Mouse (Mus musculus): ENCODE data around the gene Ap1ar. TPM values are rescaled to one million over a fixed set of nuclear protein-coding genes. Genes with fewer than 3 reads are reported as not detected.

The Ap1ar gene
- total RNA-seq (2021): 10 to 100 TPM; 35.6 to 37.3 TPM
- long read RNA-seq, experiment 1, transcript Ap1ar-201 (10 exons, 2,662 nt): major isoform, 70 of 85 reads
- long read RNA-seq, experiment 1, transcript Ap1ar-210 (9 exons, 2,580 nt): minor isoform, 7 of 85 reads
- long read RNA-seq, experiment 1, partial matches to known transcripts: 1 of 85 reads
- long read RNA-seq, experiment 1, other reads (novel, unspliced or antisense): 6 of 85 reads
- long read RNA-seq, experiment 2, transcript Ap1ar-201 (10 exons, 2,662 nt): major isoform, 12 of 16 reads
- long read RNA-seq, experiment 2, partial matches to known transcripts: 0 of 16 reads
- long read RNA-seq, experiment 2, other reads (novel, unspliced or antisense): 2 of 16 reads

- peak; percentile 97 to 98 for DNase-seq
Observed at GRCm38 (mm10) chr3:127837154-127837865, at the start of gene Ap1ar. Ap1ar (minus strand) TSS chr3:127837523.

DNA sequence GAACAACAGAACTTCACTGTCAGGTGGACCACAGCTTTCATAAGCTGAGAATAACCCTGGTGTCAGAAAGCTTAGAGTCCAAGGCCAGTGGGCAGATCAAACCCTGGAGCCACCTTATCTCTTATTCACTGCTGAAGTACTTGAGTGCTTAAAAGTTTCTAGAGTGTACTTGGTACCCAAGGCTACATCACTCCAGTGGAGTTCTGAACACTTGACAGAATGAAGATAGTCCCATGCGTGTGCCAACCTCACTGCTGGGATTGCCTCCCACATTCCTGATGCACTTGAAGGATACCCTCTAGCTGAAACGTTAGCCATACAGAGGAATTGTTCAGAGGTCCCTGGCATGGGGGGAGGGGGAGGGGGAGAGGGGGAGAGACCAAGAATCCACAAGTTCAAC, 44.4 kb upstream of the Ap1ar start:
- DNase-seq: no peak

DNA sequence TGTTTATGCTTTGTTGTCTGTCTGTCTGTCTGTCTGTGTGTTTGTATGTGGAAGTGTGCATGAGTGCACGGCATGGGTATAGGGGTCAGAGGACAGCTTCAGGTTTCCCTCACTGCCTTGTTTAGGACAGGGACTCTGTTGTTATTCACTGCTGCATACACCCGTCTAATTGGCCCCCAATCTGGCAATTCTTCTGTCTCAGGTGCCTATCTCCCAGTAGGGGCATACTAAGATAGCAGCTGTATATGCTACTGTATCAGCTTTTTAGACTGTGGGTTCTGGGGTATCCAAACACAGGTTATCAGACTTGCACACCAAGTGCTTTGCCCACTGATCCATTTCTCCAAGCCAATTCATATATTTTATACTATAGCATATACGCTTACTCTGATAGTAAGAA, 42.6 kb upstream of the Ap1ar start:
- no peak for DNase-seq

DNA sequence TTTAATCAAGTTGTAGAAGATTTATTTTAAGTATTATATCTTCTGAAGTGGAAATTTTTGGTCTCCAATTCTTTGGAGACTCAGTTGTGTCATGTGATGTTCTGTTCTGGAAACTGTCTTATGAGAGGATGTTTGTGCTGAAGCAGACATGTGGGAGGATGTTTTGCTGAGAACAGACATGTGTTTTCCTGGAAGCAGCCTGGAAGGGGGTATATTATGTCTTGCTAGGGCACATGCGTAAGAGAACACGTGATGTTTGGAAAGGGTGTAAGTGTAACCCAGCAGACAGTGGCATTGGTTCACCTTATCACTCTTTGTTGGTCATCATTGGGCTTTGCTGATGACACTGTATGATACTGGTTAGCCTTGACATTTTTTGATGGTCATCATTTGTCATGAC, 38.2 kb upstream of the Ap1ar start:
- DNase-seq: no peak

DNA sequence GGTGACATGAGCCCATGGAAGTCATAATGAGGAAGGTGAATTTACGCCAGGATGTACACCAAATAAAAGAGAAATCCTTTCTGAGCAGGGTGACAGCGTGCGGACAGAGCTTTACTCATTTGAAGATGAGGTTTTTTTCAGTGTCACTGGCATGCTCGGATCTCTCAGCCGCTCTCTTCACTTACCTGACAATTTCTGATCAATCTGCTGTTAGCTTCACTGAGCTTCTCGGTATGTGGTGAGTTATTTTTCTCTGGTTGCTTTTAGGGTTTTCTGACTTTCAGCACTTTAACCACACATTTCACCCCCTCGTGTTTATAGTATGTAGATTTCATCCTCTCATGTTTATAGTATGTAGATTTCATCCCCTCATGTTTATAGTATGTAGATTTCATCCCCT, 37.7 kb upstream of the Ap1ar start:
- DNase-seq: no peak

DNA sequence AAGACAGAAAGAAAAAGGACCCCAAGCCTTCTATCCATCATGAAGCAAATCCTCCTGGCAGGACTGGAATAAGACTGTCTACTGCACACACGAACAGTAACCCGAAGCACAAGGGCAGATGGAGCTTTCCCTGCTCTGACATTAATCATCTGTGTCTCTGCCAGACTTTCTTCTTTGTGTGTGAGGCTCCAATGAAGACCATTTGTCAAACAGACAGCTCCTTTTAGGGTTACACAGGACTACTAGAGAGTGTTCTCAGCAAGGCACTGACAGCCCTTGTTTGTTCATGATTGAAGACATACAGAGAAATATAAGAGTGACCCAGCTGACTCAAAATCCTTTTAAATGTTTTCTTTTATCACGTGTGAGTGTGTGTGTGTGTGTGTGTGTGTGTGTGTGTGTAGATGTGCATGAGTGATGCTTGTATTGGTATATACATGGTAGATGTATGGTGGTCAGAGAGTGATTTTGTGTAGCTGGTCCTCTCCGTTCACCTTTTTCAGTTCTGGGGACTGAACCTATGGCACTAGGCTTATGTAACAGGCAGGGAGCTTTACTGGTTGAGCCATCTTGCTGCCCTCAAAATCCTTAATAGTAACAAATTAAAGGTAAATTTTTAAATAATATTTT, 37.0 kb upstream of the Ap1ar start:
- no peak for DNase-seq

GRCm38 (mm10) chr3:127871575-127871974, 34.3 kb upstream of the Ap1ar start:
- no peak for DNase-seq

DNA sequence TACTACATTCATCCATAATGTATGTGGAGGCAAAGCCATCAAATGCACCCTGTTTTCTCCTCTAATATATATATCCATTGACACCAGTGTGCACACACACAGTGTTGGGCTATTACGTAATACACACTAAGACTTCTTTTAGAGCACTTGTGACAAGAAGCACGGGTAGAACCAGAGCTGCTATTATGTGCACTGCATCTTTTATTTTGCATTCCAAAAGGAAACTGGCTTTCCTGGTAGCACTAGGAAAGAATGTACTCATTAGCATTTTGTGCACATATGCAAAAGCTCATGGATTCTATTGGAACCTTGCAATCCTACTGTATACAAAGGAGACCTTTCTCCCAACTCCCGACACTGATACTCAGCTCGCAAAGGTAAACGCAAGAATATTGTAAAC, 31.6 kb upstream of the Ap1ar start:
- no peak for DNase-seq

DNA sequence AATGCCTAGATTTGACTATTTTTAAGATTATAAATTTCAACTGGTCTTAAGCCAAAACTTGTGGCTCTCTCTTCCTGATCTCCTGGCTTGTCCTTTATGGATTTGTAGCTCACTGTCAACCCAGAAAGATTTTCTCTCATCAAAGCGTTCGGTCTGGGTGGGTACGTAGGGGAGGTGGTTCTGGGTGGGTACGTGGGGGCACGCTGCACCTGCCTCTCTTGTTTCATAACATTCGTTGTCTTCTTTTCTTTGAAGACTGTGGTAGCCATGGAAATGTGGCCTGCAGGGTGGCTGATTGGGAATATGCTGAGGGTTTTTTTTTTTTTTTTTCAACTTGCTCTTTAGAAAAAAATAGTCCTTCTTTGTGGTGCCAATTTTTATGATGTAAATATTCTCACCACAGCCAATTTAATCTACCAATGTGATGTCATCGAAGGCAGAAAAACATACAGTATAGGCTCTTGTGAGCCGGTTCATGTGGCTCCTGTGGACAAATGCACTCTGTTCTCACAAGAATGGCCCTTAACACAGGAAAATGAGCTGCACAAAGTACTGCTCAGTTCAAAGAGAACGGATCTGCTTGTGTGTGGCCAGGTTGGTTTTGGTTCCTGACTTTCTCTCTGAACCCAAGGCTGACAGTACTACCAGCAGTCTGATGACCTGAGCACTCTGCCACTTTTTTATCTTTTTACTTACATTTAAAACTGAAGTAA, 30.9 kb upstream of the Ap1ar start:
- no peak for DNase-seq

GRCm38 (mm10) chr3:127864242-127864641, 26.9 kb upstream of the Ap1ar start:
- DNase-seq: no peak

DNA sequence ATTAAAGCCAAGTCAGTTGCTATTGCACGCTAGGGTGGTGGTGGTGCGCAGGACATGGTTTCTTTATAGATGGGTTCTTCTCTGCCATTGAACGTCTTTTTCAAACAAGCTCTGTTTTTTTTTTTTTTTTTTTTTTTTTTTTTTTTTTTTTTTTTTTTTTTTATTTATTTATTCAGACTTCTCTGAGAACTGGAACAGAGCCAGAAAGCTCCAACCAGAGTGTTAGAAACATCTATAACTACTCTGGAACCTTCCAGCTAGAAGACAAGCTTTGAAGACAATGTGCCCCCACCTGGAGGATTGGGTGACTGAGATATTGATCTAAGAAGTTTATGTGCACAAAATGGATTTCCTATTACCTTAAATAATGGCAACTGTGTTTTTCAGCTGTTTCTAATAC, 26.2 kb upstream of the Ap1ar start:
- no peak for DNase-seq

DNA sequence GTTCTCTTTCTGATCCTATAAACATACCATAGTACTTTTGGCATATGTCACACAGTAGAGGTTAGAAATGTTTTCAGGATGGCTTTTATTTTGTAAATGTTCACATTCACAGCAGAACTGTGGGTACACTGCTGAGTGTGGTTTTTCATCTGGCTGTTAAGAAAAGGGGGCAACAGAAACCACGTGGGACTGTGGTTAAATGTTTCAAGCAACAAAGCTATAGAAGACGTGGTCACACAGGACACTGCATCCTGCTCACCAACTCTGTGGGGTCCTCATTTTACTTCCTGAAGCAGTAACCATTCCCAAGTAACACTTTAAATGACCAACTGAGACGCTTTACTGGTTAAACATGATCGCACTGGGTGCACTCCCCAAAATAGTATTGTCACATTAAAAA, 25.2 kb upstream of the Ap1ar start:
- no peak for DNase-seq

DNA sequence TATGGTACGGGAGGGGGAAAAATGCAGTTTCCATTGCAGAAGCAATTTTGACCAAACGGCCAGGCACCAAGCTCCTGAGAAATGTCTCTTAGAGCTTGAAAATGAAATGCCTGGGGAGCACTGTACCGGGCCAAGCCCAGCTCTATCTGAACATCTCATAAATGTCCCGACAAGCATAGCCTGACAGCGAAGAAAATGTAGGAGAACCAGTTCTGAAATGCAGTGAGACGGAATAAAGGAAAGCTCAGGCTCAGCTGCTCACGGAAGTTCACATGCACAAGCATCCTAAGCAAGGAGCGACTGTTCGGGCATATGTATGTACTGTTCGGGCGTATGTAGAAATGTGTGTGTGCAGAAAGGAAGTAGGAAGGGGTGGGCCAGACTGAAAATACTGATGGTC, 24.0 kb upstream of the Ap1ar start:
- DNase-seq: no peak

DNA sequence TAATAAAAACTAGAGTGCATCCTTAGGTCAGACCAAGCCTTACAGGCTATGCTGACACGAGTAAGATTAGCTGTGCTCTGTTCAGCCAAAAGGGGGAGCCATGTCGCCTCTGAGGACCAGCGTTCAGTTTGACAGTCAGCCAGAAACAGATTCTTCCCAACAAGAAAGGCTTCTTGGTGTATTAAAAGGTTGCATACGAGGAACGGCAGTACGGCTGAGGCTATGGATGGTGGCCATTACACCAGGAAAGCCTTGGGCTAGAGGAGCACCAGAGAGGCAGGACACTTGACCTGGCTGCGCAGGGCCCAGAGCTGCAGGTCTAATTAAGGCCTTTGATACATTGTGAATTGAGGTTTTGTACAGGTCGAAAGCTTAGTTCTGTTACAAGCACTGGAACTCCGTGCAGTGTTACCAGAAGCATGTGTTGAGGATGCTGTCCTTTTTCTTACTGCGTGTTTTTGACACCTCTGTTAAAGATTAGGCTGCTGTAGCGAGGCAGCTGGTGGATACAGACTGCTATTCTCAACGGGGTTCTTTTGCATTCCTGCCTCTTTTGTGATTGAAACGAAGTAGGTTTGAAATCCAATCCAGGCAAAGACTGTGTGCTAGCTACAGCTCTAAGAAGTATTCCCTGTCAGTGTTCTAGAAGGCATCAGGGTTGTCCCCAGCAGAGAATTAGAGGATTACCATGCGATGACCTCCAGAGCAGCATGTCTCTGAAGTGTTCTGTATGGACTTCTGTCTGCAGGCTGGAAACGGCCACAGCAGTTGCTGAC, 16.3 kb upstream of the Ap1ar start:
- peak; percentile 73 to 84 for DNase-seq

- no peak for DNase-seq
Observed at GRCm38 (mm10) chr3:127852722-127853121, 15.4 kb upstream of the Ap1ar start.

GRCm38 (mm10) chr3:127850776-127851646, 13.7 kb upstream of the Ap1ar start:
- no peak for DNase-seq

DNA sequence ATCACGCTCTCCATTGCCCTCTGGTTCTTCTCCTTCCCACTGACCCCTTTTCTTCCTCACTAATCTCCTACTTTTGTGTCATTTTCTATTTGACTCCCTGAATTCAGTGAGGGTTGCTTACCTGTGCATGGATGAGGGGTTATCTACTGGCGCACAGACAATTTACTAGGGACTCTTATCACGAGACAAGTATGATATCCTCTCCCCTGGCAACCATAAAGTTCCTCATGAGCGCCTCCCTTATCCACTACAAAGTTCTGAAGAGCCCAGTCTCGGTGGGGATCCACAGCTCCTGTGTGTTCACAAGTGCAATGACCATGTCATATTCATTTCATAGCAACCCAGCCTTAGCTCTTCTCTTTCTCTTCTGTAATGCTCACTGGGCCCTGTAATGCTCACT, 12.6 kb upstream of the Ap1ar start:
- no peak for DNase-seq

DNA sequence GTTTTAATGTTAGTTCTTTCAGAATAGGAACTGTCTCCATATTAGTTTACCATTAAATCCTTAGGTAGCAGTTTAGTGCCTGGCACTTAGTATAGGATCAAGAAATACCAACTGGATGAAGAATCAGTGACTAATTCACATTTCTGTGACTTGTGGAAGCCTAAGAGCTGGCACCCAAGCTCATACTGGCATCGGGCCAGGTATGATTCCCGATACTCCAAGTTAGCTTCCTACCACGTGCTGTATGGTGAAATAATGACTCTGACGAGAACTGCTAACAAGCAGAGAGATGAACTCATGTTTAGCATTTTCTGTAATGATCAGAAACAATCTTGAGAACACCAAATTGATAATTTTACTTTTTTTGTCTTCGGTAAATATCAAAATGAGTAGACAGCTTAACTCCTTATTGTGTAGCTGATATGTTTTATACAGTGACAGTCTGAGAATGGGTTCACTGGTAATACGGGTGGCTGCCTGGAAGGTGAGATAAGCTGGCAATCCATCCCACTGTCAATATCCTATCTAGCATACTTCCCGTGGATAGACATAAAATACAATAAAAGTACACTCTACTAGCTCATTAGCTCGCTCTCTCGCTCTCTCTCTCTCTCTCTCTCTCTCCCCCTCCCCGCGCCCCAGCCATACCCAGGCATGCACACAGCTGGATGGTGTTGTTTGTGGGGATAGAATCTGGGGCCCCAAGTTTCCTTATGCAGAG, 10.9 kb upstream of the Ap1ar start:
- DNase-seq: peak; percentile 72 to 74

DNA sequence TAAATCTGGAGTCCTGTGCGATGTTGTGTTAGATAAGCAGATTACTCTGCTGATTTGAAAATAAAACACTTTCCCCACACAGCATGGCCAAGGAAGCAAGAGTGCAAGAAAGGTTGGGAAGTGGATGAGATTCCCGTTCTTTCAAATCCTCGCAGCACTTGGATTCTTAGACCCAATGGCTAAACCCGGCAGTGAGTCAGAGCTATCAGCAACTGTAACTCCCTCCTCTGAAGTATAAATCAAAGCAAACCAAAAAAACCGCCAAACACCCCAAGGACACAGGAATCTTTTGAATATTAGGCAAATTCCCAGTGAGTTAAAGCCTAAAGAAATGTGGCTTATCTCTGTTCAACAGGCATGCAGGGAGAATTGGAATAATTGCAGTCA, 6.6 kb upstream of the Ap1ar start:
- DNase-seq: peak; percentile 46 to 51

DNA sequence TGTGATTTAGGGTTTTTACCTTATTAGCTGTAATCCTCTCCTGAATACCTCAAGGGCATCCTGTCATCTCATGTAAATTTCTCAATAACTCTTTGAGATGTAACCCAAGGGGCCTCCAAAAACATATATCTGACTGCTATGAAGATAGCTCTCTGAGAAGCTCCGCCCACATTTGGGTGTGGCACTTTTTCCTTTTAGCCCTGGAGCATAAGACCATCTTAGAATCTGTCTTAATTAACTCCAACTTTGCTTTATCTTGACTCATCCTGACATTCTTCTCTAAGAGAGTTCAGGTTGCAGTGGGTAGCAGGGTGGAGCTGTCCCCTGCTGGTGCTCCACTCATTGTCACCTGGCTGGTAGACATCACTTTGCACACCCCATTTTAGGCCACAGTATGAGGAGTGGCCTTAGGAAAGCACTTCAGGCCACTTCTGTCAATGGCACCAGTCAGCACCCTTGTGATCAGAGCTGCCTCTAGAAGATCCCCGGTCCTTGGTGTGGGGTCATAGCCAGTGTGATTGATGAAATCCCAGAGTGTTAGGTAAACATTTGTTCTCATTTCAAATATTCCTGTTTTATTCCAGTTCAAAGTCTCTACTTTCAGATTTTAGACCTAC, 6.1 kb upstream of the Ap1ar start:
- DNase-seq: no peak

All from adrenal gland, postnatal 36 days (tissue).